Mouse (Mus musculus): ENCODE data around the gene Asb6.

Gene Asb6

GRCm38 (mm10) chr2:30830283-30830795 is at the start of gene Asb6:
Gene Asb6, minus strand, starts transcription at chr2:30830333.
- in situ Hi-C loops (cut with MboI, MseI), result no loop called here

- in situ Hi-C loops (cut with MboI, MseI), result no loop called here
Observed at GRCm38 (mm10) chr2:30879481-30879880, 49.3 kb upstream of the Asb6 start.

- in situ Hi-C loops (cut with MboI, MseI), result no loop called here
Observed at GRCm38 (mm10) chr2:30875621-30876432, 45.7 kb upstream of the Asb6 start.

GRCm38 (mm10) chr2:30875096-30875495 is 45.0 kb upstream of the Asb6 start:
- in situ Hi-C loops (cut with MboI, MseI), result no loop called here

GRCm38 (mm10) chr2:30874445-30874844 is 44.3 kb upstream of the Asb6 start:
- in situ Hi-C loops (cut with MboI, MseI), result no loop called here

- in situ Hi-C loops (cut with MboI, MseI), result no loop called here
Observed at GRCm38 (mm10) chr2:30872669-30873068, 42.5 kb upstream of the Asb6 start.

- in situ Hi-C loops (cut with MboI, MseI), result no loop called here
Observed at GRCm38 (mm10) chr2:30870863-30871262, 40.7 kb upstream of the Asb6 start.

- in situ Hi-C loops (cut with MboI, MseI), result no loop called here
Observed at GRCm38 (mm10) chr2:30865426-30865825, 35.3 kb upstream of the Asb6 start.

- in situ Hi-C loops (cut with MboI, MseI), result no loop called here
Observed at GRCm38 (mm10) chr2:30864968-30865381, 34.8 kb upstream of the Asb6 start.

- in situ Hi-C loops (cut with MboI, MseI), result no loop called here
Observed at GRCm38 (mm10) chr2:30863574-30863973, 33.4 kb upstream of the Asb6 start.

- in situ Hi-C loops (cut with MboI, MseI), result no loop called here
Observed at GRCm38 (mm10) chr2:30862081-30862480, 31.9 kb upstream of the Asb6 start.

- in situ Hi-C loops (cut with MboI, MseI), result no loop called here
Observed at GRCm38 (mm10) chr2:30859782-30860181, 29.6 kb upstream of the Asb6 start.

- in situ Hi-C loops (cut with MboI, MseI), result no loop called here
Observed at GRCm38 (mm10) chr2:30857076-30857475, 26.9 kb upstream of the Asb6 start.

GRCm38 (mm10) chr2:30852771-30853313 is 22.7 kb upstream of the Asb6 start:
- in situ Hi-C loops (cut with MboI, MseI), result no loop called here

GRCm38 (mm10) chr2:30850581-30850980 is 20.4 kb upstream of the Asb6 start:
- in situ Hi-C loops (cut with MboI, MseI), result no loop called here

GRCm38 (mm10) chr2:30848184-30848583 is 18.1 kb upstream of the Asb6 start:
- in situ Hi-C loops (cut with MboI, MseI), result loop anchor here (5.0 kb wide), 1 partner anchor 59 kb away; no protein-coding TSS in a partner anchor

- in situ Hi-C loops (cut with MboI, MseI), result loop anchor here (5.0 kb wide), 1 partner anchor 61 kb away; no protein-coding TSS in a partner anchor
Observed at GRCm38 (mm10) chr2:30846723-30847122, 16.6 kb upstream of the Asb6 start.

GRCm38 (mm10) chr2:30846236-30846635 is 16.1 kb upstream of the Asb6 start:
- in situ Hi-C loops (cut with MboI, MseI), result loop anchor here (5.0 kb wide), 1 partner anchor 61 kb away; no protein-coding TSS in a partner anchor

- in situ Hi-C loops (cut with MboI, MseI), result loop anchor here (5.0 kb wide), 1 partner anchor 62 kb away; no protein-coding TSS in a partner anchor
Observed at GRCm38 (mm10) chr2:30845152-30846070, 15.3 kb upstream of the Asb6 start.

GRCm38 (mm10) chr2:30842615-30843014 is 12.5 kb upstream of the Asb6 start:
- in situ Hi-C loops (cut with MboI, MseI), result no loop called here

- in situ Hi-C loops (cut with MboI, MseI), result no loop called here
Observed at GRCm38 (mm10) chr2:30836238-30836990, 6.3 kb upstream of the Asb6 start.
